Mouse (Mus musculus) mouse trophoblast stem cell (cell line): ENCODE results near the gene Wdr93.

ENCODE experiments used
- in situ Hi-C, 2 experiments: fragments of 300-500 bp; cut with MseI, MboI; formaldehyde crosslinking; loops; 2 replicates in 1 of 2; 3 replicates in 1 of 2; pipeline ENCODE4 v1.15.1; 2025

Wdr93 gene

DNA sequence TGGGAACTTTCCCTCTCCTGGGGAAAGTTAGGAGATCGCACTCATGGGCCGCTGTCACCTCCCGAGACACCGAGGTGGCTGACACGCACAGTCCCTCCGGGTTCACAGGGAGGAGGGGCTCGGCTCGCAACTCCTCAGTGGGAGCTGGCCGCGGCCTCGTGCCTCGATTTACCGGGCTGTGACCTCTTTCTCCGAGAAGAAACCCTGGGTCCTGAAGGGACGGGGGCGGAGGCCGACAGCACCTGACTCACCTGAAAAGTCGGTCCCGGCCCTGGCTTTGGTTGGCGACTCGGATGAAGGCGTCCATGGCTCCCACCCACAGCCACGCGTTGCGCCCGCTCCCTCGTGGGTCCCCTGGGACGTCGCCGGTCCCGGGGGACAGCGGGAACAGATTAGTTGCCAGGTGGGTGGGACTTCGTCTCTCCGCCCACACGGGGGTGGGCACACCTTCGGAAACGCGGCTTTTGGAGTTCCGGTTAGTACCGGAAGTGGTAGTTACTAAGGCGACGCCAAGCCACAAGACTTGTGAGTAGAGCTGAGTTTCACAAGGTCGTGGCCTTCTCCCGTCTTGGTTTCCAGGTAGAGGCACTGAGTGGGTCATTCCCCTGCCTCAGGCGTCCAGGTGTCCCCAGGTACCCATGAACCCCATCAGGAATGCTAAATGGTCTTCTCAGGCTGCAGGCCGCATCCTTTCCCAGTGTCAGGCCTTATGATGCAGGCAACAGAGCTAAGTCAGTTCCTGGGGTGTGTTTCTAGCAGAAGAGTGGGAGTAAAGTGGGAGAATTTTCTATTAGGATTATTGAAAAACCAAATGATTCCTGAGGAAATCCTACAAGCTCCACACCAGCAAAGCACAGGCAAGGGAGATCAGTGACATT is at the start of gene Wdr93, which contains the start of gene Pex11a:
Gene Wdr93 (plus strand): TSS at position 505 of the 878 bp plus-strand sequence.
Gene Pex11a (minus strand): TSS at position 473 of the 878 bp plus-strand sequence.
- in situ Hi-C loops = no loop called here

DNA sequence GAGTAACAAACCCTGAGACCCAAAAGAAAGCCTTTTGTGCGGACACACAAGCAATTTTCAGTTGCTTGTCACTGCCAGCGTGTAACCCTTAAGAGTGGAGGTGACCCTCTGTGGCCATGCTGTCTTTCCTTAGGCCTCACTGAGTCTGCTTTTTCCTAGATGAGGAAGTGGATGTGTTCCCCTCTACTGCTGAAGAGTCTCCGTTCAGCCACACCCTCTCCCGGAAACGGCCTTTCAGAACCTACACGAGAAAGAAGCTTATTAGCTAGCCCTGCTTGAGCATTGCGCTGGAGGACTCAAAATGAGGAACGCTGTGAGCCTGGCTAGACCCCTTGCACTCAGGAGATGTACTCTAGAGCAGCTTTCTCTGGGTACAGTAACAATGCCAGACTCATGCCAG is 46.5 kb upstream of the Wdr93 start:
- in situ Hi-C loops = no loop called here

DNA sequence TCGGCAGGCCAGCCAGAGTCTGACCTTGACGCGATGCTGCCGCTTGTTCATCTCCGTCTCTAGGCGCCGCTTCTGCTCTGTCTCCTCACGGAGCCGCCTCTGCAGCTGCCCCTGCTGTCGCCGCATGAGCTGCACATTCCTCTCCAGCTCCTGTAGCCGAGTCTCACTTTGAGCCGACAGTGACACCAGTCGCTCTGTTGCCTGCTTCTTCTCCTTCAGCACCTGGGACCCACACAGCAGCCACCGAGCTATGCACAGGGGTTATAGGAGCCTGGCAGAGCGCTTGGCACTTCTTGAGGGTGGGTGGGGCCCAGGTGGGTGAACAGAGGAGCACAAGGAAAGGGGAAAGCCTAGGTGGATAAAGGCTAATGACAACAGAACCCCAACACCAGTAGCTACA is 40.2 kb upstream of the Wdr93 start:
- in situ Hi-C loops = no loop called here

DNA sequence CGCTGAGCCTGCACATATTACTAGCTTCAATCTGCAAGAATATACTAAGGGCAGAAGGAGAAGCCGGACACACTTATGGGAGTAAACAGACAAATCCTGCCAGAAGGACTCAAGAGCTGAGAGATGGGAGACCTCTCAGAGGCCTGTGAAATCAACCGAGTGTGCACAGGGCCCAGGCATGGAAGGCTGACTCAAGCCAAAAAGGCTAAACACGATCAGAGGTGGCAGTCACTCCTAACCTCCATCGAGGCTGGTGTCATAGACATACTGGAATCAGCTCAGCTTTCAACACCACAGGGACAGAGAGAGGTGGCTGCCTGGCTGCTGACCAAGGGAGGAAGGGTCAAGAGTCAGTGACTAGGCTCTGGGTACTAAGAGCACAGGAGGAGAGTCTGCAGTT is 37.8 kb upstream of the Wdr93 start:
- in situ Hi-C loops = no loop called here

DNA sequence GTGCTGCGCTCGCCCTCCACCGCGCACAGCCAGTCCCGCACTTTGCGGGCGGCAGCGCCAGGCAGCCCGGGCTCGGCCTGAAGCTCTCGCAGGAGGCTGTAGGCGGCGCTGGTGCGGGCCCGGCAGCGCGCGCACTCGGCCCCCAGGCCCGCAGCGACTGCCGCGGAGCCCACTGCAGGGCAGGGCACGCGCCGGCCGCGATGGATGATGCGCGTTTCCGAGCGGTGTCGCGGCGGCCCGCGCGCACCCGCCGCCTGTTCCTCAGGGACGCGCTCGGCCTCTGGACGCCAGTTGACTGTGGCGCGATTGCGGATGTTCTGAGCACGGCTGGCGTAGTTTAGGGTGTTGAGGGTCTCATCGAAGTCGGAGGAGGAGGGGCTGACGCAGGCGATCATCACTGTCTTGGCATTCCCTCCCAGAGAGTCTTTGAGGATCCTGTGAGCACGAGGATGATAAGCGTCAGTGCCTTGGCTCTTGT is 32.8 kb upstream of the Wdr93 start:
- in situ Hi-C loops = no loop called here

DNA sequence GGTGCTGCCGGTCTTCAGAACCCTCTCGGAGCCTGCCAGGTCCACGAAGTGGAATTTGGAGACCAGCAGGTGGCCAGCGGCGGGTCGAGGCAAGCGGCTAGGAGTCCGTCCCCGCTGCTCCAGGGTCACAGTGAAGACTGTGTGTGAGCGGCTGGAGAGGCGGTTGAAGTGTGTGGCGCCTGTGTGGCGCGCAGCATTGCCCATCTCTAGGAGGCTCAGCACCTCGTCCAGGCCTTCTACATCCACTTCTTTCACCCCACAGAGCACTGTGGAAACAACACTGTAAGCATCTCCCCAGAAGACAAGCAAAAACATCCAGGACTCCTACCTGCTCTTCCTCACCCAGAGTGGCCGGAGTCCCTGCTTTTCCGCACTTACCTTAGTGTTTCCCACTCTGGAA is 32.1 kb upstream of the Wdr93 start:
- in situ Hi-C loops = no loop called here

DNA sequence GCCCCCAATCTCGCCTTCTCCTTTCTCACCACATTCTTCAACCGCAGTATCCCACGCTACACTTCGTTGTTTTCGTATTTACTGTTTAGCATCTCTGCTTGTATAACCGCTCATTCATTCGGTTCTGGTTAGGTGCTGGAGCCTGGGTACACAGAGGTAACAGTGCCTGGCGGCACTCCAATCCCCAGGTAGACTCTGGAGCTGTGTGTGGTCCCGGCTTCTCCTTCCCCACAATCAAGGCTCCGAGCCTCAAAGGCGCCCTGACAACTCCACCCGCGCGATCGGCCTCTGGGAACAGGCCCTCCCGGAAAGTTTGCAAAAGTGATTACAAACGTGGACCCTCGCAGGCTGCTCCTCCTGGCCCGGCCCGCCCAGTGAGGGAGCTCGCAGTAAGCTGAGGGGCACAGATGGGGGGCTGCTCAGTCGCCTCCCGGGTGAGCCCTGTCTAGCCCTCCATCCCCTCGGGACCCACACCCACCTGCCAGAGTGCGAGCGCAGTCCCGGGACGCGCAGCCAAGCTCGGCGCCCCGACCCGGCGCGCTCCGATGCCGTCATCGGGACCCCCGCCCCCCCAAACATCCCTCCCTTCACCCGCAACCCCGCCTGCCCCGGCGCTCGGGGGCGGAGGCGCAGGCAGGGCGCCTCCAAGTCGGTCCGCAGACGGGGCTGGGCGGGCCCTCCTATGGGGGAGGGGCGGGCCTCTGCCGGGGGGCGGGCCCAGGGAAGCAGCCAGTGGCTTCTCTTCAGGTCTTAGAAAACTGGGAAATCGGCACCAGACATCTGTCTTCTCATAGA is 27.6 kb upstream of the Wdr93 start, which contains the start of gene Kif7:
Gene Kif7 (minus strand): TSS at position 534 of the 795 bp plus-strand sequence.
- in situ Hi-C loops = no loop called here

DNA sequence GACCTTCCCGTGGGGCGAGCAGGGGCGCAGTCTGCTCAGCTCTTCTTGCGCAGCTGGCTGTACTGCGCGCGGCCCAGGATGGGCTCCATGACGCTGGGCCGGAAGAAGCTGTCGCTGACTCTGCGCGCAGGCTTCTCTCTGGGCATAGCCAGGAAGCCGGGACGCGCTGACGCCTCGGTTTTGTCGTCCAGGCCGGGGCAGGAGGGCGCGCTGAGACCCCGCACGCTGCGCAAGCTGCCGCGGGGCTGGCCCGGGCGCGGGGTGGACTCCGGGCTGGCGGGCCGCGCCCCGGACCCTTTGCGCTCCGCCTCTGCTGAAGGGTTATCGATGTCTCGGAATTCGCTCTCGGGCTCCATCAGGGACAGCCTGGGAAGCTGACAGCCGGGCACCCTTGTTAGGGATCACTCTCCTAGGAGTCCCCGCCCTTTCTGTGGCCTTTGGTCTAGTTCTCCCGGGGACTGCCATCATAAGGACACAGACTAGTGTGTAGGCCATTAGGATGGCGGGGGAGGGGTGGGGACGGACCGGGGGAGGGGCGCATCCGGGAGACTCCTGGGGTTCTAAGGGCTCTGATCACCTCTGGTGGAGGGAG is 21.5 kb upstream of the Wdr93 start:
- in situ Hi-C loops = no loop called here

DNA sequence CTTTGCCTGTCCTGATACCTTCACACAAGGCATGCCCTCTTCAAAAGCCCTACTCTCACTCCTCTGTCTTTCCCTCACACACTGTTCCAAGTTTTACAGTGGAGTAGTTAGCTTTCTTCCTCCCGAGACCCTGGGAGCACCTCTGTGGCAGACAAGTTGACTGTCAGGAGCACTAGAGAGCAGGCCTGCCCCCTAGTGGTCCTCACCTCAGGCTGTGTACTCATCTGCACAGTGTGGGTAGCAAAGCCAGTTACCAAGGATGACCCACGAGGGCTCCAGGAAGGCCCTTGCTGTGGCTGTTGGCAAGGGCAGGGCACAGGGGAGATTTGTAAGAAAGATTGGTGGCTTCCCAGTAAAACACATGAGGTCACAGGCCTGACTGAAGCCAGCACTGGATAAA is 15.9 kb upstream of the Wdr93 start:
- in situ Hi-C loops = no loop called here

DNA sequence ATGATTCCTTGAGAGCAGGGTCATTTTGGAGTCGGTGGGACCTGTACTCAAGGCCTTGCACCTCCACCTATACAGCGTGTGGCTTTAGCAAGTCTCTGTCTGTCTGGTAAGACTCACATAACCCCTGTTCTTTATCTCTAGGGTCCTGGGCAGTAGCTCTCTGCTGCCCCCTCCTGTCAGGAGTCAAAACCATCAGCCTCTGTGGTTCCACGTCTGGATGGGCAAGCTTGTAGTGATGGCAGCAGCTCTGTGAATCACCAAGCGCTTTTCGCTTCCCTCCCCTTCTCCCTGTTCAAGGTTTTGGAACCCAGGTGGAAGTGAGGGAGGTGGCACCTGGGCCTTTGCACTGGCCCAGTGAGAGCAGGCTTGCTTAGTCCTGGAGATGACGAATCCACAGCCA is 14.7 kb upstream of the Wdr93 start:
- in situ Hi-C loops = no loop called here

DNA sequence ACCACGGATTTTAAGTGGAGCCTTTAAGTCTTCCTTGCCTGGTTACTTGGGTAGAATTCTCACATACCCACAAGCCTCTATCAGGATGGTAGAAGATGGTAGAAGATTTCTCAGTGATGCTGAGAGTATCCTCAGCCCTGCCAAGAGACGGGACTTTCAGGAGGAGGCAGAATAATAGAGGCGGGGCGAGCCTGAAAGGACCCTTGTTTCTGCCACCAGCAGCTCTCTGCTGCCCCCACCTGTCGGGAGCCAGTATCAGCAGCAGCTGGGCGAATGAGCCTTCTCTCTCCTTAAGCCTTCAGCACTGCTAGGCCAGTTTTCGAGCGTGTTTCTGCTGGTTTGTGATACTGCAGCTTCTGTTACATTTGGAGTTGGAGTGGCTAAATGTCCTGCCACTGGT is 13.8 kb upstream of the Wdr93 start:
- in situ Hi-C loops = no loop called here

DNA sequence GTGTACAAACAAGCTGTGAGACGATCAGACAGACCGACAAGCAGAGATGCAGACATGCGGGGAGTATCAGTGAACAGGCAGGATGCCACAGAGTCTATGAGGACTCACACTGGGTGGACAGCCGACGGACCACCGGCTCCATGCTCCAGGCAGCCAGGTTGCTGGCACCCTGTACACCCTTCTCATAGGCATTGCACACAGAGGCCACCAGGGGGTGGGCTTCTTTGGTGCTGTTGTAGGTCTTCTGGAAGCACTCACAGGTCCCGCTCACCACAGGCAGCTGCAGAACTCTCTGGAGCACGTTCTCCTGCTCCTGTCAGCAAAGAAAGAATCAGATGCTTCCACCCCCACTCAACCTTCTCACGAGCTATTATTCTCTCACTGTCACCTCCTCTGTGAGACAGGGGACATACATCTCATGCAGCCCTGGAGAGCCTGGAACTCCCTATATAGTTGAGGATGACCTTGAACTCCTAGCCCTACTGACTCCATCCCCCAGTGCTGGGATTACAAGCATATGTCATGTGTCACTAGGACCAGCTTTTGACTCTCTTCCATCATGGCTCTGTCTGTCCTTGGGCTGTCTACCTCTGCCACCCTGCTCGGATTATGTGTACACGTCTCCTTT is 13.1 kb upstream of the Wdr93 start:
- in situ Hi-C loops = no loop called here

DNA sequence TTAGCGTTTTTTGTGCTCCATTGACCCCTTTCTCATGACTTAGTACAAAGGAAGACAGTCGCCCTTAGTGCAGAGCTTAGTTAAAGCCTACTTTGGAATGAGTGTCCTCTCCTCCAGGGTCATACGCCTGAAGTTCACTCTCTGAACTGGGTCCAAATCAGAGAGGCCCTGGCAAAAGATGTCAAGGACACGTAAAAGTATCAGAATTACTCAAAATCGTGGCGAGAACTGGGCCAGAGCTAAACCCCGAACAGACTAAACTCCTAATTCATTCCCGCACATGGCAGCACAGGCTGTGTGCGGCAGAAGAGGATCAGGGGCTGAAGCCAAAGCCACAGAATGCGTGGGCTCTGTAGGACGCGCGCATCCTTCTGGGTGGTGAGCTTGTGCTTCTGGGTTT is 11.5 kb upstream of the Wdr93 start:
- in situ Hi-C loops = no loop called here

DNA sequence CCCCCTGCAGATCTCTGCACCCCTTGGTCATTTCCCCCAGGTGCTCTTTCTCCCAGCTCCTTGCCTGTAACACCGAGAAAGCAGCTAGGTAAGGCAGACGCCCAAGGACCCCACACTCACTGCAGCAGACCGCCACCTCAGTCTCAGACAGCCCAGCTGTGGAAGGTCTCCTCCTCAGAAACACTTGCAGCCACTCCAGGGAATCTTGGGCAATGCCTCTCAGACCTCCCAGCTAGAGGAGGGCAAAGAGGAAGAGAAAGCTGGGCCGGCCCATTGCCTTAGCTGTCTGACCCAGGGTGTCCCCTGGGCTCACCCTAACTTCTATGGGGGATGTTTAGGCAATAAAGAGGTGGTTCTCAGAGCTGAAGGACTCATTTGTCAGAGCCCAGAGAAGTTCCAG is 10.3 kb upstream of the Wdr93 start, which contains the start of gene Plin1:
Gene Plin1 (minus strand): TSS at position 282 of the 400 bp plus-strand sequence.
- in situ Hi-C loops = no loop called here

DNA sequence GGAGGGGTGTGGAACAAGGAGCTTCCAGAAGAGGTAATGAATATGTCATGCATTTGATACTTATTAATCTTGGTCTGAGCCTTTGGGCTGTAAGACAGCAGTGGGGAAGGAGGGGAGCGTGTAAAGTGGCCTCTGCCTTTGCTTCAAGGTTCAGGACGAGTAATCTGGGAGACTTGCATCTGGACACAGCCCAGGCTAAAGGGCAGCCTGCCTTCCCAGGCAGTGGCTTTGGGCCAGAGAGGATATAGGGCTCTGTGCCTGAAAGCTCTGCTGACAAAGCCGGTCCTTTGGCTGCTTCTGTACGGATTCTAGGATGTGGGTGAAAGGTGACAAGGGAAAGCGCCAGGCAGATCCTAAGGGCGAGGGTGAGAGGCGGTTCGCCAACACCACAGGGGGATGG is 8.4 kb upstream of the Wdr93 start:
- in situ Hi-C loops = no loop called here

DNA sequence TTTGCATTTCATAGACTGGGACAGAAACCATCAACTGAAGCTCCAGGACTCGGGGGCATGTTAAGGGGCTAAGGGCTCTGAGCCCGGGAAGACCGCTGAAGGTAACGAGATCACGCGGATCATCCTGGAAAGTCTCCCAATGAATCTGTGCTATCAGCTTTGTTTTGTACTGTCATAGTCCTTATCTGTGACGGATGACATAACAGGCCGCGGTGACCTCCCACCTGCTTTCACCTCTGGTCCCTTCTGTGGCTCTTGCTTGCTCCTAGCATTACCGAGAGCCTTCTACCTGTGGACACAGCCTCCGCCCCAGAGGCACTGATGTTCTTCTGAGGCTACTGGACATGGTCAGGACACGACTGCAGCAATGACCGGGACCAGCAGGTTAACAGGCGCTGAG is 6.5 kb upstream of the Wdr93 start:
- in situ Hi-C loops = no loop called here

DNA sequence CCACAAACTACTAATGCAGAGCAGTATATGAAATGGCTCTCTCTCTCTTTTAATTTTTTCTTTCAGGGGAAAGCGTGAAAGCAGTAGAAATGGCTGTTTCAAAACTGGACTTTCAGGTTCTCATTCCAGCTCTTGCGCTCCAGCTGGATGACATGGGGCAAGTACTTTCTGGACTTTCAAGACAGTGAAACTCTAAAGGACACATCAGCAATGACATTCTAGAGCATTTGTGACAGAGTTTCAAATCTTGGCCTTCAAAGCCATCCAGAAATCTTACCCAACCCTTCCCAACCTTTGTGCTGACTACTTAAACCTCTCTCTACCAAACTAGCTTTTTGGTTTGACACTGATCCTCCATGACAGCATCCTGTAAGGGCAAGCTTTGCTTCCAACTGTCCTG is 4.0 kb upstream of the Wdr93 start:
- in situ Hi-C loops = no loop called here

DNA sequence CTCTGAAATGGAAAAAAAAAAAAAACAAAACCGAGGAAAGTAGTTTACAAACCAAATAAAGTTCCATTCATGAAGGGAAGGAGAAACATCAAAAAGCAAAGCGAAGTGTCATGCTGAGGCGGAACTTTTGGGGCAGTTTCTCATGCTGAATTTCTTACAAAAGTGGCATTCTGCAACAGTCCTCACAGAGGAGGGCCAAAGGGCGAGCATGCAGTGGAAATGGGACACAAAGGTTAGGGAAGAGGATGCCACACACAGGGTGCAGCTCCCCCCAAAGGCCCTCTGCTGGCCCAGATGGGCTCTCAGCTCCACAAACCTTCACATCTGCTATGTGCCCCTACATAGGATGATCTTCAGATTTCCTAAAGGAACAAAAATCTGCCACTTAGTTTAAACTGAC is 2.7 kb upstream of the Wdr93 start:
- in situ Hi-C loops = no loop called here

DNA sequence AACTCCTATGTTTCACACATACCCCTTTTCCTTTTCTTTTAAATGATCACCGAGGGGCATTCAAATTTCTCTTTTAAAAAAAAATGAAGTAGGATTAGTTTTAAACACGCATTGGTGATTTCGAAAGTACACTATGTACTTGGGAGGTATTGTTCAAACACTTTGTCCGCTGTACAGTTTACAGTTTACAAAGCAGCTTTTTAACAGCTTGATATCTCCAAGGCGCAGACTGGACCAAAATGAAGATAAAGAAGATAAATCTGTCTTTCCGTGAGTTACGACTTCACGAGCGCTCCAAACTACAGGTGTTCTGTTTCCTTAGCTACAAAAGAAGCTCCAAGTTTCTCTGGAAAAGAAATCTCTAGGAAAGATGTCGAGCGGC is 695 bp upstream of the Wdr93 start:
- in situ Hi-C loops = no loop called here

DNA sequence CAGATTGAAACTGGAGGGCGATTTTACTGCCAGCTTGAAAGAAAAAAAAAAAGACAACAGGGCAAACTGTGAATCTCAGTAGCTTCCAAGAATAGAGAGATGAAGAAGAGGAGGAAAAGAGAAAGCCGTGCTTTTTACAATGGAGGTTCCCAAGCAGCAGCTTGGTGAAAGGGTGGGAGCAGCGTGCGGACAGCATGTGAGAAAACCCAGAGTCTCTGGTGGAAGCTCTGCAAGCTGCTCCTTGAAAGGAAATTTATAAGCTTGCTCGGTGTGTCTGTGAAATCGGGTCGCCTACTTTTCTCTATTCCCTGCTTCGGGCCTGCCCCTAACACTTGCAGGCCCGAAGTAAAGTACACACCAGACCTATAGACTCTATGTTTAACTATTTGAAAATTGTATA is 1.1 kb downstream of the Wdr93 start:
- in situ Hi-C loops = no loop called here

DNA sequence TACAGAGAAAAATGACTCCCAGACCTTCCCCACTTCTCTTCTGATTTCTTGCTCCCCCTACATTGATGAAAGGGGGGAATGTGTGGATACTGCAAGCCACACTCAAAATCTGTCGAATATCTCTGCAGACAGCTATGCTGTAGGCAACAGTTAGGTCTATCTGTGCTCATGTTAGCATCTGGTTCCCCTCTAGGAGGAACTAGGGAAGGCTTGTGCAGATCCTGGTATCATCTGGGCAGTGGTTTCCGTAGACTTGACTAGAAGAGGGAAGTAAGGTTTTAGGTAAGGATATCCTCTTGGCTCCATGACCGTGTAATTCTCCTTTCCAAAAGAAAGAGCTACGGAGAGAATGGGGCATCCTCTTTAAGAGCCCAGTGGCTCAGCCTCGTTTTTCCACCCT is 1.6 kb downstream of the Wdr93 start:
- in situ Hi-C loops = no loop called here

DNA sequence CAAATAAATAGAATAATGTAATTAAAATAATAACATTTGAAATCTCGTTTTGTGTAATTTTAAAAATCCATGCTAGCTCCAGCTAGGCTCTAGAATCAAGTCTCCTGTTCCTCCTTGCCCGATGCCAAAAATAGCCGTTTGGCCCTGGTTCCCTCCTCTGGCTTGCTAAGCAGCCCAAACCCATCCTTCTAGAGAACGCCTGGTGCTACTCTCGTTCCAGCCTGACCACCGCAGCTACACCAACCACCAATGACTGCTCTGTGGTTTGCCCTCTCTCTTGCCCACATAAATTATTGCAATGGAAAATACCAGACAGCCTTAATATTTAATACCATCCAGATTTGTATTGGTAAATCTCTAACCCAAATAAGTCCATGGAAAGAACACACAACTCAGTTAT is 4.7 kb downstream of the Wdr93 start:
- in situ Hi-C loops = no loop called here
